Mouse (Mus musculus) small intestine, adult 2 months (tissue): ENCODE measurements around the gene Tgfbi.

Source experiments
- CTCF ChIP-seq: fragments of 200-500 bp; IDR thresholded peaks from 2 replicates; pipeline ENCODE4 v1.5.1; 2012; ENCODE audit warnings: low read depth, mild to moderate bottlenecking, control low read depth, inconsistent platforms, low read length, moderate library complexity, mixed read lengths; ENCODE audit not compliant: insufficient replicate concordance, insufficient read length; ENCODE audit errors: extremely low read depth
- POLR2A ChIP-seq: fragments of 200-500 bp; IDR thresholded peaks from 2 replicates; pipeline ENCODE4 v1.6.1; 2012; ENCODE audit warnings: low read depth, mild to moderate bottlenecking, control low read depth, inconsistent platforms, low read length, moderate library complexity

DNA sequence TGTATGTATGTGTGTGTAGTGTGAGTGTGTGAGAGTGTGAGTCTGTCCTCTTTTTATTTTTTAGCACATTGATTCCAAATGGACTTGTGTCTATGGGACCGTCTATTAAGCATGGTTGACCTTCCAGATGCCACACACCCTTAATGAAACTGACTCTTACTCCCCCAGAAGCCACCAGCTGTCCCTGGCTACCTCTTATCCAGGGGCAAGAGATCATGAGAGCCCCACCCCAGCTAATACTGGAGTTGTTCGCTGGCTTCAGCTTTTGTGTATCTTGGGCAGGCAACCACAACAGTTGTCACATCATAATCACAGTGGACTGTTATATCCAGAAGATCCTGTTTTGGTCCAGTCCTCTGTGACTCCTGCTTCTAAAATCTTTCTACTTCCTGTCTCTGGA lies 40.7 kb downstream of the Tgfbi start:
- TF ChIP-seq POLR2A = no peak
- TF ChIP-seq CTCF = no peak
